Mouse (Mus musculus) macrophage (primary cell): ENCODE results near the gene Laptm5. TPM values are rescaled to one million over a fixed set of nuclear protein-coding genes. Genes with fewer than 3 reads are reported as not detected.
A peak's percentile ranks its signal among the peaks of the same experiment; 100 is the strongest.

ENCODE experiments used
- H3K27ac ChIP-seq: fragments of 350-480 bp; formaldehyde crosslinking; 2 replicates; pipeline ENCODE4 v1.9.0; 2021
- H3K36me3 ChIP-seq: fragments of 350-480 bp; formaldehyde crosslinking; 2 replicates; pipeline ENCODE4 v1.9.0; 2021; ENCODE audit errors: inconsistent target
- H3K4me3 ChIP-seq: fragments of 350-480 bp; formaldehyde crosslinking; 2 replicates; pipeline ENCODE4 v1.9.0; 2021; ENCODE audit errors: inconsistent target
- H3K79me2 ChIP-seq: fragments of 350-480 bp; formaldehyde crosslinking; 2 replicates; pipeline ENCODE4 v1.9.0; 2021; ENCODE audit errors: inconsistent target
- WGBS: methylation state at CpG from one replicate; pipeline ENCODE4 v1.1.7; 2026; ENCODE audit warnings: inconsistent platforms; ENCODE audit not compliant: missing documents; 5-methylcytosine and 5-hydroxymethylcytosine counted together
- polyA plus RNA-seq: library from polyadenylated mRNA; stranded (reverse); fragments of 250-400 nt; gene quantifications from 3 replicates; pipeline ENCODE4 v1.2.4, GENCODE M21; 2018; ENCODE audit warnings: inconsistent platforms

Gene Laptm5
- polyA plus RNA-seq, 1 experiment from 2014 or later = 1,759 TPM

DNA sequence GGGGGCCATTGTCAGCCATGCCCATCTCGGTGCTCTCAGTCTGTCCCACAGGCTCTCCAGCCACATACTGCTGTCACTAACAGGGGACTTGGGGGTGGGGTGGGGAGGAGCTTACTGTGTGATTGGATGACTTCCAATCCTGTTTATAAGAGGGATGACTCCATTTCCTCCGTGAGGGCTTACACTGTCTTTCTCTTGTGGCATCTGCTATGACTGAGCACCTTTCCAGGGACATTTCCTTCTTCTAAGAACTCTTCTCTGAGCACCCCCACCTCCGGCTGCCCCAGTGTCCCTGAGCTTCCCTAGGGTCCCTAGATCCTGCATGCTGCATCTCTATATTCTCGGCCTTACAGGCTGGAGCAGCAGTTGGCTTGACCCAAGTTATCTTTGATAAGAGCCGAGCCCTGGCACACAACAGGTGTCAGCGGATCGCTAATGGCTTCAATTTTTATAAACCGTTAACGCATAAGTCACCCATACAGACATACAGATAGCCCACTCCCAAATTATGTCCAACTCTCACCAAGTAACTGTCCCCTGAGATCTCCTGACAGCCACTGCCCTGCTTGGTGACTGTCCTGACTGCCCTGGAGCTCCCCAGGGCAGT, 6.9 kb downstream of the Laptm5 start:
- Histone ChIP-seq H3K79me2 (peaks cover 100% of the 10 kb centered on the region), H3K27ac (peak overlapping the region; percentile 100), H3K36me3 (peaks cover 23% of the 10 kb centered on the region), H3K4me3 (no peak overlapping the region)
- WGBS = 58% methylated on average over 9 of the region's 9 CpGs

GRCm38 (mm10) chr4:130920951-130921693, 8.2 kb downstream of the Laptm5 start:
- peaks cover 100% of the 10 kb centered on the region for H3K79me2 ChIP-seq
- H3K27ac ChIP-seq = peak overlapping the region; percentile 100
- no peak overlapping the region; the same call in 1 of the 2 replicates for H3K4me3 ChIP-seq
- peaks cover 36% of the 10 kb centered on the region for H3K36me3 ChIP-seq
- 7% methylated on average over 12 of the region's 12 CpGs for whole genome bisulfite sequencing

DNA sequence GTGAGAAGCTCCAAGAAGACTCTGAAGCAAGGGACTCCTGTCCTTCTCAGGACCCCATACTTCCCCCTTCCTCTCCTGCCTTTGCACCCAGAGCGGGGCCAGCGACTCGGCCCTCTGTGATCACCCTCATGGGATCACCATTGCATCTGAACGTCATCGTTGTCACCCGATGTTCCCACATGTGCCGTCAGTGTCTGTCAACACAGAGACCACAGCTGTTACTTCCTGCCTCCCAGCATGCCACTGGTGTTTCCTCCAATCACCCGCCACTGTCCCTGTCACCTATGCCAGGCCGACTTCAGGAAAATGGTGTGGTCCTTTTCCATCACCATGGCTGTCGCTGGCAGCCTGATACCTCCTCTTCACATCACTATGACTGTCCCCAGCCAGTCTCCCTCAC, 9.1 kb downstream of the Laptm5 start:
- H3K4me3 ChIP-seq = no peak overlapping the region
- peak overlapping the region; percentile 100 for H3K27ac ChIP-seq
- WGBS = 57% methylated on average over 10 of the region's 10 CpGs
- H3K36me3 ChIP-seq = peaks cover 44% of the 10 kb centered on the region
- peaks cover 100% of the 10 kb centered on the region for H3K79me2 ChIP-seq

DNA sequence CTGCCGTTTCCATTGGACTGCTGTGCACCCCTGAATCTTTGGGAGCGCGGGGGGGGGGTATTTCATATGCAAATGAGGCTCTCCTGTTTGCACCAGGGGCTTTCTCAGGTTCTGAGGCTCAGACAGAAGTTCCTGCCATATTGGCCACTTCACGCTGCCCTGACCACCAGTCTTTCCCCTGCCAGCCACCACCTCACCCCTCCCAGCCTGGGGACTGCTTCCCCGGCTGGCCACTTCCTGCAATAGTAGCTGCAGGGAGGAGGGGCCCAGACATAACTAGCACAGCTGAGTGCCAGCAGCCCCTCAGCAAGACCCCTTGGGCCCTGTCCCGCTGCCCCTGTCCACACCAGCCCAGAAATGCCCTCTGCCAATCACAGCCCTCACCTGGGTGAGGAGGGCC, 13.3 kb downstream of the Laptm5 start:
- H3K79me2 ChIP-seq = peaks cover 85% of the 10 kb centered on the region
- no peak overlapping the region for H3K27ac ChIP-seq
- H3K36me3 ChIP-seq = peaks cover 87% of the 10 kb centered on the region
- H3K4me3 ChIP-seq = no peak overlapping the region
- WGBS = 64% methylated on average over 6 of the region's 6 CpGs

DNA sequence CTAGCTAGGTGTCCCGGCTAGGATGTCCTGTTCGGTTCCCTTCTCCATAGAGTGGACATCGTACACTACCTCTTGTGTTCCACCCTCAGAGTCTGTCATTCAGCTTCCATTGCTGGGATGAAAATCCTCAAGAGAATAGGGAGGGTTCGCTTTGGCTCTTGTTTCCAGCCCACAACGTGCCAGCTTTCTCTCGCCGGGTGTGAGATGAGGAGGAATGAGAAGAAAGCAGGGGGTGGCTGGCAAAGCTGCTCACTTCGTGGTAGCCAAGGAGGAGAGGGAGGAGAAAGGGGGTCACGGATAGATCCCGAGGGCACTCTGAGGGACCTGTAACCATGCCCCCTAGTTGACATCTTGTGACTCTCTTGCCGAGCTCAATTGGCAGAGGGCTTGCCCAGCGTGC, 14.9 kb downstream of the Laptm5 start:
- H3K4me3 ChIP-seq = no peak overlapping the region
- H3K27ac ChIP-seq = no peak overlapping the region
- H3K79me2 ChIP-seq = peaks cover 69% of the 10 kb centered on the region
- WGBS = 93% methylated on average over 12 of the region's 12 CpGs
- peaks cover 95% of the 10 kb centered on the region for H3K36me3 ChIP-seq

DNA sequence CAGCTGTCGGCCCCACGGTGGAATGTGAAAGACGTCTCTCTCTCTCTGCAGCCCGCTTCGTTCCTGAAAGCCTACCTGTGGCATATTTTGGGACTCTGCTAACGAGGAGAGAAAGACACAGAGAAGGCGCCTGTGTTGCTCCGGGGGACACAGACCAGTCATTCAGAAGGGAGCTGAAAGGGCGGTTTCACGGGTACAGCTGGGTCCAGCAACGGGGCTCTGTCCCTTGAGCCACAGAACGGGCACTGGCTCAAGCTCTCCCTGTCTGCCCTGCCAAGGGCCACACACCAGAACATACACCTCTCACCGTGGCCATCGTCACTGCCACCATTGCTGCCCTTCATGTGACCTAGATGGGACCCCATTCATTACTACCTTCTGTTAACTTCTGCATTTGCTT, 29.7 kb downstream of the Laptm5 start:
- Histone ChIP-seq H3K4me3 (no peak overlapping the region), H3K27ac (no peak overlapping the region), H3K36me3 (no peaks in the 10 kb centered on the region), H3K79me2 (no peaks in the 10 kb centered on the region)
- 49% methylated on average over 14 of the region's 14 CpGs for WGBS

DNA sequence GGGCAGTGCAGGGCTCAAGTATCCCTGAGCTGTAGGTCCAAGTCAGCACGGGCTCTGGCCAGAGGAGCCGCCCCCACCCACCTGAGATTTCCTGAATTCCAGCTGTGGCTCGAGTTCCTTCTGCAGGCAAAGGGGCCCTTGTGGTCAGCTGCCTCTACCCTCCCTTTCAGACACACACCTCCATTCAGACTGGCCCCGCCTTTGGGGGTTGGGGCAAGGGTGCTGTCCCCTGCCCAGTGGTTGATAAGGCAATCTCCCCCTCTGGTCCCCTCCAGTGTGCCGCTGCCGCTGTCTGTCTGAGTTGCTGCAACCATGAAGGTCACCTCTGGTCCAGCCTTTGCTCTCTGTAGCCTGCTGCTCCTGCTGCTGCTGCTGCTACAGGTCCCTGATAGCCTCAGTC, 31.2 kb downstream of the Laptm5 start, which contains the start of gene Matn1:
TSS of gene Matn1 (plus strand) at position 274 of the 400 bp plus-strand sequence.
- WGBS = 73% methylated on average over 6 of the region's 6 CpGs
- no peak within 1 kb of the TSS for H3K4me3 ChIP-seq
- peak within 1 kb of the TSS; percentile 10; the same call in 1 of the 2 replicates for H3K27ac ChIP-seq

DNA sequence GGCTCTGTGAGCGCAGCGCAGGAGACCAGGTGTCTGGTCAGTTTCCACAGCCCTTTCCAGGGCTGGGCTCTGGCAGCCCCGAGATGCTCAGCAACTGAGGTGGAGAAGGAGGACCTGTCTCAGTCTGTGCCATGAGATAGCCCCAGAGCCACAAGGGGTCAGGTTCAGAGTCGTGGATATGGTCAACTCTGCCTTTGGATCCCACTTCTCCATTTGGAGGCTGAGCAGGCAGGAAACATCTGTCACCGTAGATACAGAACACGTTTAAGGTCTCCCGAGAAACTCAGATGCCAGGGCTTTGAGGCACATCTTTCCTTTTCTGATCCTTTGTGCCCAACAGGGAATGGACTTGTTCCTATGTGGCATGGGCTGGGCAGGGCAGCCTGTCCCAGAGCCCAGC, 31.9 kb downstream of the Laptm5 start:
- 44% methylated on average over 7 of the region's 7 CpGs for WGBS
- peak overlapping the region; percentile 10; the same call in 1 of the 2 replicates for H3K27ac ChIP-seq
- H3K36me3 ChIP-seq = no peaks in the 10 kb centered on the region
- no peak overlapping the region for H3K4me3 ChIP-seq
- no peaks in the 10 kb centered on the region for H3K79me2 ChIP-seq

More for the DNA sequence above, 31.2 kb downstream of the Laptm5 start, which contains the start of gene Matn1:
- no peaks in the 10 kb centered on the region for H3K79me2 ChIP-seq
- no peaks in the 10 kb centered on the region for H3K36me3 ChIP-seq

DNA sequence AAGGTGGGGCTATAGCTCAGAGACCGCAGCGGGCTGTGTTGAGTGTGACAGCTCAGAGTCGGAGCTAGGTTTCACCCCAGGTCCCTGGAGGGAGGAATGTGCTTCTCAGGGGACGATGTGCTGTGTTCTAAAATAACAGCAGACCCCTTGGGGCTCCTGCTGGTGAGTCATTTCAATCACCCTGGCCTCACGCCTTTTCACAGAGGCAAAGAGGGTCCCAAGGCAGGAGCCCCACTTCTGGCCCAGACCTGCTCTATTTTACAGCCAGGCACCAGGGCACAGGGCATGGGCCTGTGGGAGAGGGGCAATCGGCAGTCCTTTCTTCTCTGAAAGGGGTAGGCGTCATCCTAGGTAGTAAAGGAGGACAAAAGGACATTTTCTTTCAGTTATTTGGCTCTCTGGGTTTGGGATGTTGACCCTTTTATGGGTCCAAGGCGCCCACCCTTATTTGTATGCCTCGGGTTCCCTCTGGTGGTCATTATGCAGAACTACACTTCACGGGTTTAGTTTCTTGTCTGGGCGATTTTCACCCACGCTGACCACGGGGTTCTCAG, 34.2 kb downstream of the Laptm5 start:
- Histone ChIP-seq H3K27ac (no peak overlapping the region), H3K4me3 (no peak overlapping the region)
- 38% methylated on average over 13 of the region's 13 CpGs for WGBS

DNA sequence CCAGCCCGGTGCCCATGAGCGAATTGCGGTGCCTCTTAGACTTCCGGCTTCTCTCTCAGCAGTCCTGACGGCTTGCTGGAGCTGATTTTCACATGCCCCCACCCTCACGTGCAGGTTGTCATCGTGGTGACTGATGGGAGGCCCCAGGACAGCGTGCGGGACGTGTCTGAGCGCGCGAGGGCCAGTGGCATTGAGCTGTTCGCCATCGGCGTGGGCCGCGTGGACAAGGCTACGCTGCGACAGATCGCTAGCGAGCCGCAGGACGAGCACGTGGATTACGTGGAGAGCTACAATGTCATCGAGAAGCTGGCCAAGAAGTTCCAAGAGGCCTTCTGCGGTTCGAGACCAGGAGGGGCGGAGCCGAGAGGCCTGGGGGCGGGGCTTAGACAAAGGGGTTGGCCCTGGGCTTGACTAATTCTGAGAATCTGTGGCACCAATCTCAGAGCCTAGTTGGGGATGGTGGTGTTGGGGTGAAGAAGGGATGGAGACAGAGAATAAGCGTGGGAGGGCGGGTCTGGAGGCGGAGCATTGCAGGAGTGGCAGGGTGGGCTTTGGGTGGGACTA, 37.0 kb downstream of the Laptm5 start:
- Histone ChIP-seq H3K4me3 (no peak overlapping the region), H3K27ac (no peak overlapping the region), H3K79me2 (no peaks in the 10 kb centered on the region), H3K36me3 (no peaks in the 10 kb centered on the region)
- 85% methylated on average over 35 of the region's 35 CpGs for WGBS

More for the DNA sequence above, 34.2 kb downstream of the Laptm5 start:
- H3K36me3 ChIP-seq = no peaks in the 10 kb centered on the region
- H3K79me2 ChIP-seq = no peaks in the 10 kb centered on the region

DNA sequence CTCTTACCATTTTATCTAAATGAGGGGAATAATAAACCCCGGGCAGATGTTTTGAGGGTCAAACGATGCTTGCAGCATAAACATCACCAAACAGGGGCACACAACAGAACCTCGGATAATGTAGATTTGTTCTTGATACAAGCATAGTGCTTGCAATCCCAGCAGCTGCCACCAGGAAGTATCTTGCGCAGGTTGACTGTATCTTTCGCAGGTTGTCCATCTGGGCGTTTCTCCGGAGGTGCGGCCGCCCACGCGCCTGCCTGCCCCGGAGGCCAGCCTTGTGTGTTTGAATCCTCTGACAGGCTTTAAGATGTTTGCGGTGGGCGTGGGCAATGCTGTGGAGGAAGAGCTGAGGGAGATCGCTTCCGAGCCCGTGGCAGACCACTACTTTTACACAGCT, 39.6 kb downstream of the Laptm5 start:
- Histone ChIP-seq H3K27ac (no peak overlapping the region), H3K36me3 (no peaks in the 10 kb centered on the region)
- 17% methylated on average over 17 of the region's 17 CpGs for WGBS

DNA sequence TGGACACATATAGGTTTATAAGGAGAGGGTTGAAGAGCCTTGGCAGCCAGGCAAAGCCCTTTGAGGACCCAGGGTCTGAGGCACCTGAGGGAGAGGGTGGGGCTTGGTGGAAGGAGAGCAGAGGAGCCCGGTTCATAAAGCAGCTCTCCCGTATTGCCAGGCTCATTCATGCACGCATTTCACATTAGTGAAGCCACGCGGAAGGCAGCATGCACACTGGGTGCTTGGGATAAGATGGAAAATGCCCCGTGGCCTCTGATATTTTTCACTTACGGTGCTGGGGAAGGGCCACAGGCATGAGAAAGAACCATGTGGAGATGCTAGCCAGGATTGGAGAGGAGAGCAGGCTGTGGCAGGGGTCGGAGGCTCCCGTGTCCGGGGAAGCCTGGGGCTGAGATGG, 44.2 kb downstream of the Laptm5 start:
- Histone ChIP-seq H3K36me3 (no peaks in the 10 kb centered on the region), H3K27ac (no peak overlapping the region), H3K4me3 (no peak overlapping the region), H3K79me2 (no peaks in the 10 kb centered on the region)
- WGBS = 93% methylated on average over 10 of the region's 10 CpGs

More for the DNA sequence above, 39.6 kb downstream of the Laptm5 start:
- no peak overlapping the region for H3K4me3 ChIP-seq
- no peaks in the 10 kb centered on the region for H3K79me2 ChIP-seq

- Histone ChIP-seq H3K36me3 (no peaks in the 10 kb centered on the region), H3K27ac (no peak overlapping the region), H3K79me2 (no peaks in the 10 kb centered on the region), H3K4me3 (no peak overlapping the region)
- WGBS = 63% methylated on average over 5 of the region's 5 CpGs
Observed at GRCm38 (mm10) chr4:130958812-130959211, 45.9 kb downstream of the Laptm5 start.

- no peak overlapping the region for H3K27ac ChIP-seq
- no peak overlapping the region for H3K4me3 ChIP-seq
- WGBS = 69% methylated on average over 6 of the region's 6 CpGs
- no peaks in the 10 kb centered on the region for H3K79me2 ChIP-seq
- H3K36me3 ChIP-seq = no peaks in the 10 kb centered on the region
Observed at GRCm38 (mm10) chr4:130959678-130960077, 46.8 kb downstream of the Laptm5 start.
